Mouse (Mus musculus): ENCODE measurements at regions not wholly inside any gene's neighbourhood (a gene's known extent, or its start where the extent isn't known, plus 50 kb on each side); places are given as distances from the start of the nearest gene placed in this dataset.

DNA sequence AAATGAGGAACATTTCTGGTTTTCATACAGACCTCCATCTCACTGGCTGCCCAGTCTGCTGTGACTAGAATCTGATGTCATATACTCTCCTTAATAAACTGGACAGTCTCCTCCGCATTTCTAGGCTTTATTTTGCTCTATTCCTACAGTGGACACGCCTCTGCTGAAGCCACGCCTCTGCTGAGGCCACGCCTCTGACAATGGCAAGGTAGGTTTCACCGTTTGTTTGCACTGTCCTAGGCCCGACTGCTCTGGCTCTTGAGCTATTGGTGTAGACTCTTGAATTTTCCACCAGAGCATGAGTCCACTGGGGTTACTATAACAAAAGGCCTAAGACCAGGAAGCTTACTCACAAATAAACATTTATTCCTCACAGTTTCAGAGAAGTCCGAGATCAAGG is 69.8 kb upstream of the Pax2 start:
- no peak for DNase-seq (ENCODE audit: inconsistent ontology term)

DNA sequence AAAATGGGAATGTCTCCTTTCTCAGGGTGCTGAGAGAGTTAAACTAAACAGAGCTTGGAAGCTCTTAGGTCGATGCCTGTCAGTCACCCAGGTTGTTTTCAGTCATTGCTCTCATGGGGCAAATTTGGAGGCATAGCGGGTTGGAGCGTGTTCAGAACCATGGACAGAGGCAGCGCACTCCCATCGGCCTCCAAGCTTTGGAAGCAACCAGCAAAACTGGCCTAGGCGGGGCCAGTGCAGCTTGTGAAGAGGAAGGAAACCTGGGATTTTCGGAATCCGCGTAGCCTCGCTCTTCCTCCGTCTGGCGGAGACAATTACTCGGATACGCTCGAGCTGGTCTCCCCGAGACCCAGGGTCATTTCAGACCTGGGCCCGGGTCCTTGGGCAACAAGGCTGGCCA is 63.4 kb upstream of the Pax2 start:
- DNase-seq (ENCODE audit: inconsistent ontology term), result peak; percentile 56

DNA sequence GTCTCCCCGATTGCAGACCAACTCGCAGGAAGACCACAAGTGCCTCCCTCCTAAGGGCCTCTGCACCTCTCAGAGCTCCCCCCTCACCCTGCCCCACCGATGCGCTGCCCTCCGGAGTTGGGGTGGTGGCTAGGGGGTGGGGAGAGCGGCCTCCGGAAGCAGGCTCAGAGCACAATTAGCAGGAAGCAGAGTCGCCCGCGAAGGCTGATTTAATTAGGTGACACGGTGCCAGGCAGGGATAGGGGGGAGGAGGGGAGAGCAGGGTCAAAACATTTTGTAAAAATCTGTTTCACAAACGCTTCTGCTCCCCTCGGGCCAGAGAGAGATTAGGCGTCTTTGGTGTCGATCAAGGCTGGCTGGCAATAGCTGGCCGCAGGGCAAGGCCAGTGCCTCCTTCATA is 63.0 kb upstream of the Pax2 start:
- no peak for DNase-seq (ENCODE audit: inconsistent ontology term)

DNA sequence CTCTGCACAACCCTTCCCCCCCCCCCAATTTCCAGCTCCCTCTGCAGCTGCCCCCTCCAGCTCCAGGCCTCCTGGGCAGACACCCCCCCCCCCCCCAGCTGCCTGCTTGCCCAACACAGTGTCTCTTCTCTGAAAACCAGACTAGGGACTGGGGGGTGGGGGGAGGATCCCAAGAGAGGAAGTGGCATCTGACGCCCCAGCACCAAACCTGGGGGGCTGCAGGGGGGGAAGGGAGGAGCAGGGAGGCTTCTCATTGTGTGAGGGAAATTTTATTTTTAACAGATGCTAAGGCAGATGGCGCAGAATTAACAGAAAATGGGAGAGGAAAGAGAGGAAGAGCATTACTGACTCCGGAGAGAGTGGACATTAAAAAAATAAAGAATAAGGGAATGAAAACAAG is 60.5 kb upstream of the Pax2 start:
- DNase-seq (ENCODE audit: inconsistent ontology term), result no peak

DNA sequence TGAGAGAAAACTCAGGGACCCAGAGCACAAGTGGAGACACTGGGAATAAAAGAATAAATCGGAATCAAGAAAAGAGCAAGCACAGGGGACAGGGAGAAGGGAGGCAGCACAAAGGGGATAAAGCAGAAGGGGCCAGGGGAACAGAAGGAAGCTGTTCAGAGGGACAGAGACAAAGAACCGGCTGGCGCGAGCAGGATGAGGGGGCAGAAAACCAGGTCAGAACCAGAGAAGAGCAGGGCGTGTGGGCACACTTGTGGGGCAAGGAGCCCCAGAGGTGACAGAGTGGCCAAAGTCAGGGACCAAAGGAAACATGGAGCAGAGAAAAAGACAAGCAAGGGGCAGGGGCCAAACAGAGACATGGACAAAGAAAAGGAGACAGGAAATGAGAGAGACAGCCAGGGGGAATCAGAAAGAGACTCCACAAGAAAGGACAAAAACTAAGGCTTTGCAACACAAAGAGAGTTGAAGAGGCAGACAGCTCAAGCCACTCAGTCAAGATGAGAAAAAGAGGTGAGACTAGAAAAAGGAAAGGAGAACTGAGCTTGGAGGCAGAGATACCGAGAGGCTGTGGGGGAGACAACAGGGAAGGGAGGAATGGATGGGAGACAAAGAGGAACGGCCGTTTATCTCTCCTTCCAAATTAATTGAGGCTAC is 59.7 kb upstream of the Pax2 start:
- no peak for DNase-seq (ENCODE audit: inconsistent ontology term)

DNA sequence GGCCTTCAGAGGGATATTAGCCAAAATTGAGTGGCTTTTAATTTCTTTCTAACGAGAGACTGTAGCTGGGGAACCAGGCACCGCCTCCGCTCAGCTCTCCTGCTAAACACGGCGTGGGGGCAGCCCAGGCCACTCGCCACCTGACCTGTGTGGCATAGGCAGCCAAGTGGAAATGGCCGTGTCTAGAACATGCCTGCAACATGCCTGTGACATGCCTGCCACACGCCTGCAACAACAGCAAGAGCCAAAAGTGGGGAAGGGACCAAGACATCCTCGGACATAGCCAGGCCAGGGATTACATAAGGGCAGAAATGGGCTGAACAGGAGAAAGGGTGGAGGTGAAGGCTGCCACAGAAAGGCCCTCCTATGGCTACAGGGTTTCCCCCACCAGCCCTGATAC is 59.1 kb upstream of the Pax2 start:
- no peak for DNase-seq (ENCODE audit: inconsistent ontology term)

DNA sequence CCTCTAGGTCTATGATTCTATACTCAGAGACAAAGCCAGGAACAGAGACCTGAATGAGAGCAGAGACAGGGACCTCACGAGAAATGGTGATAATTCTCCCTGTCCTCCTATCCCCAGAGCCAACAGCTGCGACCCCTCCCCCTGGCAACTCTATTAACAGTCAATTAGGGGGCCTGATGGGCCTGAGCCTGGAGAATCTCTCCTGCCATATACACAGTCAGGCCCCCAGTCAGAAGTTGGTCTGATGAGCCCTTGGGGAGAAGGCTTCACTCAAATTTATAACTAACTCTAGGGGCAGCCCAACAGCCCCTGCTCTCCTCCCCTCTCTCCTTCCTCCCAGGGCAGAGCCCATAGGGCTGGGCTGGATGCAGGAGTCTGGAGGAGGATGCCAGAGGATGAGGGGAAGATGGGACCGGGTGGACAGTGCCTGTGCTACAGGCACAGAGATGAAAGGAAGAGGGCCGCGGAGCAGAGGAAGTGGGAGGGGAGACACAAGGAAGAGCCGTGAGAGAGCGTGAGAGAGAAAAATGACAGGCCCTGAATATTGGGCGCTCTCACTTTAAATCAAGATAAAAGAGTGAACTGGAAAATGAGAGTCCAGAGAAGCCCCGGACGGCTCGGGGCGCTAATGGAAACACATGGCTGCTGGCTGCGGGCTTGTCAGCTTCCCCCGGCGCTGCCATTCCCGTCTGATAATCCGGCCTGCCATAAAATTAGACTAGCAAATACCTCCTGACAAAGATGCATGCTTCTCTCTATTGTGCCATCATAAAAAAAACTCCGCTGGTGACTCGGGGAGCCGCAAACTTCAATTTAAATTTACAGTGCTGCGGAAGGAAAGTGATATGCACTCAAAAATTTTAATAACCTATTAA is 57.2 kb upstream of the Pax2 start:
- no peak for DNase-seq (ENCODE audit: inconsistent ontology term)

Data from Muller cell, postnatal 12 days (primary cell).